Mouse (Mus musculus) urinary bladder, postnatal 14 days (tissue): ENCODE measurements around the gene Efnb2.

ENCODE experiments used
- DNase-seq: peaks from one replicate; pipeline ENCODE4 v3.0.0; 2021; ENCODE audit warnings: low spot score

The Efnb2 gene

DNA sequence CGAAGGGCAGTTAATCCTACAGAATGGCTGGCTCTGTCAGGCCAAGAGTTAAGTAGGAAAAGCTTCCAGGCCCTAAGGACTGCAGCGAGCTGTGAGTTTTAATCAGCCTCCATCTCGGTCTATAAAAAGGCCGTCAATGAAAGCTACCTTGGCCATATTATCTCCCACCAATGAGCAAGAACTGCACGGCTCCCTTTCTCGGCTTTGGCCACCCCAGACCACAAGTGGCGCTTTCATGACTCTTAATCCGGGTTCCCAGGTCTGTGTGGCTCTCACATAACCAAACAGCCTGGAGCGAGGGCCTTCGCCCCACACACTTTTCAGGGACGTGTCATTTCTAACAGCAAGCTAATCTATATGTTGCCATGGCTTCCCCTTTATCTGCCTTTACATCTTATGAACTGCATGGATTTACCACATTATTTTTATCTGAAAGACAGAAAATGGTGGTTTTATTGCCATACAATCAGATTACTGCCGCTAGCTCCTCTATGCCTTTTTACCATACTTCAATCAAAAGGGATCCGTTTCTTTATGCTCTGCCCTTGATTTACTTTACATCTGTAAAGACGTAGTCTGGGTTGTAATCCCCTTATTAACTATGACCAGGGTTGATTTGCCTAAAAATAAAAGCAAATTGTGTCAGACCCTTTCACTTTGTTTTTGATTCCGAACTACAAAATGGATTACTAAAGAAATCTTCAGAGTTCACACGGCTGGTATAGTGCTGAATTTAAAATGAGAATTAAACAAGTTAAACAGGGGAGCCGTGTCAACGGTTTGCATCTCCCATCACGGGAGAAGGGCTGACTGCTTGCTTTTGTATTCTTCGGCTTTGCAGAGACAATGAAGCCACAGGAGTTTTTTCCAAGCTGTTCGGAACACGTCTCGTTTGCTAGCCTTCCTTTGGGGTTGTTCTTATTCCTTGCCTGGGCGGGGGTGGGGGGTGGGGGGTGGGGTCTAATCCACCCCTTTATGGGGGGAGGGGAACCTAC, 5.4 kb downstream of the Efnb2 start:
- DNase-seq = no peak

- no peak for DNase-seq
These were observed 7.0 kb downstream of the Efnb2 start for GRCm38 (mm10) chr8:8653906-8654489.

DNA sequence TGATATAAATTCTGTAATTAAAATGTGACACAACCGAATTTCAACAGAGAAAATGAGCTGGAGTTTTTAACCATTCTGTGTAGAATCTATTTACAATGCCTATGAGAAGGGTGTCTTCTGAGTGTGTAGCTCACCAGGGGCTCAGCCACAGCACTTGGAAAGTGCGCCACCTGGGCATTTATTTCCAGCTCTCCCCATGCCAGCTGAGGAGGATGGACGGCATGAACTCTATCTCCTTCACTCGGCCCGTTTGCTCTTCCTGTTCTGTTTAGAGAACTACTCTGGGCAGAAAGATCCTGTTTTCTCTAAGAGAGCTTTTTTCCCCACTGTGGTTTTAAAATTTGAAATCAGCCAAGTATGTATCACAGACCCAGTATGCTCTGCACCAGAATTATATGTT, 7.7 kb downstream of the Efnb2 start:
- no peak for DNase-seq

- DNase-seq = no peak
These were observed 8.7 kb downstream of the Efnb2 start for GRCm38 (mm10) chr8:8652388-8652787.

- peak; percentile 36 for DNase-seq
These were observed 11.1 kb downstream of the Efnb2 start for GRCm38 (mm10) chr8:8649944-8650343.

DNA sequence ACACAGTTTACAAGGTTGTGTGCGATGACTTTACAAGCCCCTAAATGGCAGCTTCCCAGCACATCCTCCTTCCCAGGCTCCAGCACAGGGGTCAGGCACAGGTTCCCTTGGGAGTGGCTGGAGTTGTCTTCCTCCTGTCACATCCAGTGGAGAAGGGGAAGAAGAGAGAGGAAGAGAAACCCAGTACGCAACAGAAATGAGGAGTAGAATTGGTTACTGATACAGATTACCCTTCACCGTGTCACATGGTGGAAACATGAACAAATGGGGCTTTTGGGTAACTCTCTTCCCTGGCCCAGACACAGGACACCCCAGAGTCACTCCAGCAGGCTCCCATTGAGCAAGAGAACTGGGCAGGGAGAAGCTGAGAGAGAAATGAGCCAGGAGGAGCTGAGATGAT, 11.5 kb downstream of the Efnb2 start:
- DNase-seq = no peak

- no peak for DNase-seq
These were observed 12.4 kb downstream of the Efnb2 start for GRCm38 (mm10) chr8:8648686-8649085.

DNA sequence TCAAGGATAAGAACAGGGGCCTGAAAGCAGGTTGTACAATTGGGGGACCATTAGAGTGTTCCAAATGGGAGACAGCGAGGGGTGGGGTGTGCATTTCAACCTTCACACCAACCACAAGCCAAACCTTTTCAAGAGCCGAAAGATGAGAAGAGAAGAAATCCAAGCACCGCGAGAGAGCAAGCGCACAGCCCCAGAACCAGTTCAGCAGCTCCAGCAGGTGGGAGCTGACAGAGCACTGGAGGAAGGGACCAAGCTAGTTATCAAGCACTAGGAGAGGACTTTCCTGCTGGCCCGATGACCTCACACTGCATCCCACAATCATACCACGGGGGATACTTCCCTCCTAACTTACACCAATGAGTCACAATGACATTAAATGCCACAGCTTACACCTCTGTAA, 13.2 kb downstream of the Efnb2 start:
- peak; percentile 64 for DNase-seq

GRCm38 (mm10) chr8:8647319-8647718, 13.7 kb downstream of the Efnb2 start:
- no peak for DNase-seq

GRCm38 (mm10) chr8:8644160-8644915, 16.7 kb downstream of the Efnb2 start:
- no peak for DNase-seq

DNA sequence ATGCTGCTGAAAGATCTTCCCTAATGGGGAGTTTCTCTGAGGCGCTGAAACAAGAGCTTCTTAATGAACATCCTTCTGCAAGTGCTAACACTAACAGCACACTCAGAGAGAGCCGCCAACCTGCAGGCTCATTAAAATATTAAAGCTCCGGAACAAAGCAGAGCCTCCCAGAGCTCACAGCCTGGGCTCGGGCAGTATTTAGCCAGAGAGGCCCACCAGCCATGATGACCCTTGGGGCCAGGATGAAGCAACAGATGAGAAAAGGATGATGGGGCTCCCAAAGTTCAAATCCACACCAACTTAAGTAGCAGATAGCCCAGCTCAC, 20.8 kb downstream of the Efnb2 start:
- no peak for DNase-seq

DNA sequence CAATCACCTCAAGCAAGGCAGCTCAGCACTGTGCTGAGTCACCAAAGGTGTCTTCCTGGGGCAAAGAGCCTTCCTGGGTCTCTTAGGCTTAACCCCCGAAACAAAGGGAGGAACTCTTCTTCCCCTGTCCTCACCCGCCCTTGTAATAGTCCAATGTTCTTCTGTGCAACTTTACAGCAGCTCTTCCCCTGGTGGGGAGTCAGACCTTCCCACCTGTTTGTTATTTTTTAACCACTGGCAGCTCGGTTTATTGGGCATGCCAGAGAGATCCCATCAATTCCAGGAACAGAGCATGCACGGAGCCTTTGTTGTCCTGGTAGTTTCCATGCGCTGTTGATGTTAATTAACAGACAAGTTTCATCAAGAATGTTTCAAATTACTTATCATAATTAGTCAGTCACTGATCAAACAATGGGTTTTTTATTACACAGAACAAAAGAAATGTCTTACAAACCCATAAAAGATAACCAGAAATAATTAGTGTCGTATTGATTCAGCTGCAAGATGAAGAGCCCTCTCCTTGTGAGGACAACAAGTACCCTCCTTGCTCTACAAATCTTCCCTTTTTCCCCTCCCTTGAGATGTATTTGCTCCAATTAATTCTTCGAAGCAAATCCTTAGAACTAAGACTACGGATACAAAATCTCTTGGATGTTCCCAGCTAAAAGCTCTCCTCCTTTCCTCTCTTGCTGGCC, 21.3 kb downstream of the Efnb2 start:
- DNase-seq = no peak

DNA sequence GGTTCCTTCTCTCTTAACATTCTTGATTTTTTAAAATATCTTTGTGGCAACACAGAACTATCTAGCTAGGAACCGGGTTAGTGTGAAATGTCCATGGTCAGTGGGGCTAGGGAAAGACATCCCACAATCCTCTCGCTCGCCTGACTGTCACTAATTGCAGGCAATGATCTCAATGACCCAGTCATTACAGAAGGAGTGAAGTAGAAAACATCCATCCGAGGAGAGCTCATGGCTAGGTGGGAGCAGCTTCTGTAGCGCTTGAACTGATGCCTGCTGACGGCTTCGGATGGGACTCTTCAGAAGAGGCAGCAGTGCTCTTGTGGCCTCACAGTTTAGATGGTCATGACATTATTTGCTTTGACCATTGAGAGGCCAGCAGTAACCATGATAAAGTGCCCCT, 29.6 kb downstream of the Efnb2 start:
- DNase-seq = no peak

DNA sequence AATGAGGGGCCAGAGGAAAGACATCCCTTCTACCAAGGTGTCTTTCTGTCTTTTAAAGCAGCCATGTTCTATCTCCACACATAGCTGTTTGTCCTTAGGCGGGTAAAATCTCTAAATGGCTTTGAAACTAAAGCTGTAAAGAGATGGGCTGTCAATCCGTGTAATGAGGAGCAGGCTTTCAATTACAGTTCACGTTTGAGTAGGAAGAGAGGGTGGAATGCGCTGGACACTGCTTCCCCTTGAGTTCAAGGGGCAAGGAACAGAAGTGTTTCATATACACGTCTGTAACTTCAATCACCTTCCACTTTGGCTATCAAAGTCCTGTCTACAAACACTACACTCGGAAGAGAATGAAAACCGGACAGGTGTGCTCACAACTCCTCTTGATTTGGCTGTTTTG, 37.0 kb downstream of the Efnb2 start:
- DNase-seq = no peak

DNA sequence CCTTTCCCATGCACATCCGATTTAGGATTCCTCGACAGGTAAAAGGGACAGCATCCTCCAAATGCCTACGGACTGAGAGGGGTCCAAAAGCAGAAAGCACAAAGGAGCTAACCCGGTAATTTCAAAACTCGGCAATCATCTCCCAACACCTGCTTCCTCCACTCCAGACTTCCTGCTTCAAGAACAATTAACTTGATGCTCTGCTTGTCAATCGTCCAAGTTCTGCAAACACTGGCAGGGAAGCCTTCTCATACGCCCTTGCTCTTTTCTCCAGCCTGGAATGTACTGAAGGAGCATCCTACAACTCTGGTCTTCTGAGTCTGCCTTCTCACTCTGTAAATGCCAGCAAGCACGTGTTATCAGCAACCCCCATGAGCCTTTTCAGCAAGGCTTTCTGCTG, 37.6 kb downstream of the Efnb2 start:
- no peak for DNase-seq

DNA sequence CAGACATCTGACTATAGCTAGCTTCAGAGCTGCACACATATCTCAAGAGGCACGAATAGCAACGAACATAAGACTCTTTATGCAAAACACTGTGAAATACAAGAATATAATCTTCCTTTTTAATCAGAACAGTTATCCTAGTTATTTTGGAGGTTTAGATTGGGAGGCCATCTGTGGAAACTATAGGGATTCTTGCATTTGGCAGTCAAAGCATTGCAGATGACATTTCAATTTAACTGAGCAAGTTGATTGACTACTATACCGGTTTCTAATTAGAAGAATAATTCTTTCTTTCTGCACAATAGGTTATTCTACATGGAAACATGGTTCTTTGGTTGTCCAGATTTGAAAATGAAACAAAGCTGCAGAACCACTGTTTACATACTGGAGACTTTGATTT, 38.6 kb downstream of the Efnb2 start:
- DNase-seq = no peak

GRCm38 (mm10) chr8:8622031-8622430, 39.0 kb downstream of the Efnb2 start:
- no peak for DNase-seq

DNA sequence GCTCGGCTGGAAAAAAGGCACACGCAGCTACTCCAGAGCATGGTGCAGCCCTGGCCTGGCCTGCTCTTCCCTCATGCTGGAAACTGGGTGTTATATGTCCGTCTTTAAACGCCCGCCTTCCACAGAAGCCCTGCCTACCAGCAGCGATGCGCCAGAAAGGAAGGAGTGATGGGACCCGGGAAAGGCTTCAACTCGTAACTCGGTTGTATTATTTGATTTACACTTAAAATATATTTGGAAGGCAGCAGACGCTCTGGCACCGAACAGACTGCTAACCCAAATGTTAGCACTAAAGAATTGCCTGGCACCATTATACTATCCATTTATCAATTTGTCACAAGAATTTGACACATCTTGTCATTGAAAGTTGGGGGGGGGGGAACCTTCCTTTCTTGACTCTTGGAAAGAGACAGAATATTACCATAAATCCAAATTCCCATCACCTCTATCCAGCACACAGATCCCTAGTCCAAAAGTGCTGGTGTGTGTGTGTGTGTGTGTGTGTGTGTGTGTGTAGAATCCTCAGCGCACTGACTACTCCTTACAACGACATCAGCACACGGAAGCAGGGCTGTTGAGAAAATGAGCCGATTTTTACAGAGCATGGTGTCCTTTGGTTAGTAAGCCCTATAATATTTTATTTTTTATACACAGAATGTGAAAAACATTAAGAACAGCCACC, 39.7 kb downstream of the Efnb2 start:
- DNase-seq = no peak

DNA sequence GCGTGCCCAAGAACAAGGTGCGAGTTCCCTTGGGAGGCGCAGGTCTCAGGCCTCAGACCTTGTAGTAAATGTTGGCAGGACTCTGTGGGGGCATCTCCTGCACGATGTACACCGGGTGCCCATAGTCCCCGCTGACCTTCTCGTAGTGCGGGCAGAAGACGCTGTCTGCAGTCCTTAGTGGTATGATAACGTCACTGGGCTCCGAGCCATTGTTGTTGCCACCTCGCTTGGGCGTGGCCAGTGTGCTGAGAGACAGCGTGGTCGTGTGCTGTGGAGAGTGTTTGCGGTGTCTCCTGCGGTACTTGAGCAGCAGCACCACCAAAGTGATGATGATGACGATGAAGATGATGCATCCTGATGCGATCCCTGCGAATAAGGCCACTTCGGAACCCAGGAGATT, 40.5 kb downstream of the Efnb2 start:
- no peak for DNase-seq

- DNase-seq = no peak
These were observed 41.5 kb downstream of the Efnb2 start for GRCm38 (mm10) chr8:8619221-8620194.

- no peak for DNase-seq
These were observed 47.2 kb downstream of the Efnb2 start for GRCm38 (mm10) chr8:8613844-8614243.
